Mouse (Mus musculus): ENCODE data around the gene Stat5b. TPM values are rescaled to one million over a fixed set of nuclear protein-coding genes. Genes with fewer than 3 reads are reported as not detected.

Stat5b gene
- polyA plus RNA-seq, 1 experiment from 2014 or later = 26.8 TPM

GRCm38 (mm10) chr11:100853018-100853417, 2.5 kb upstream of the Stat5b start:
- POLR2A ChIA-PET = interaction anchor here (1.2 kb wide), 1 partner anchor 10 kb away, joined by 3 read pairs; no protein-coding TSS in a partner anchor
- ATAC-seq = no peak
- DNase-seq (ENCODE audit: low read depth, low spot score) = no peak
- H3K27me3 ChIP-seq = no peaks in the 10 kb centered on the region
- no peak for TF ChIP-seq CTCF (IDR thresholded peaks at IDR 0.05)
- in situ Hi-C loops (cut with MboI; ENCODE audit: low pct_unique_long_range_greater_than_20kb) = no loop called here
- CTCF ChIA-PET = interaction anchor here (1.3 to 1.7 kb wide), 2 partner anchors 40 to 81 kb away, joined by 3 to 6 read pairs; no protein-coding TSS in a partner anchor

GRCm38 (mm10) chr11:100852088-100852487, 1.6 kb upstream of the Stat5b start:
- no peaks in the 10 kb centered on the region for H3K27me3 ChIP-seq
- ChIA-PET CTCF (interaction anchor here (1.3 to 1.7 kb wide), 3 partner anchors 39 to 80 kb away, joined by 3 to 6 read pairs (median 4); no protein-coding TSS in a partner anchor), POLR2A (no interaction called here)
- in situ Hi-C loops (cut with MboI; ENCODE audit: low pct_unique_long_range_greater_than_20kb) = no loop called here
- no peak for TF ChIP-seq CTCF (IDR thresholded peaks at IDR 0.05)
- DNase-seq (ENCODE audit: low read depth, low spot score) (no peak), ATAC-seq (no peak)

- in situ Hi-C loops (cut with MboI; ENCODE audit: low pct_unique_long_range_greater_than_20kb) = no loop called here
- POLR2A ChIA-PET = interaction anchor here (0.6 to 2.0 kb wide), 6 partner anchors 9 to 84 kb away, joined by 3 to 6 read pairs (median 3); no protein-coding TSS in a partner anchor
- H3K27me3 ChIP-seq = no peaks in the 10 kb centered on the region
- DNase-seq (ENCODE audit: low read depth, low spot score) = no peak
- CTCF ChIA-PET = interaction anchor here (1.7 kb wide), 1 partner anchor 79 kb away, joined by 6 read pairs; no protein-coding TSS in a partner anchor
- TF ChIP-seq CTCF (IDR thresholded peaks at IDR 0.05) = no peak
- peak; percentile 28 for ATAC-seq
Measured at GRCm38 (mm10) chr11:100850778-100851528, 429 bp upstream of the Stat5b start.

- H3K27me3 ChIP-seq = no peaks in the 10 kb centered on the region
- no peak for ATAC-seq
- in situ Hi-C loops (cut with MboI; ENCODE audit: low pct_unique_long_range_greater_than_20kb) = no loop called here
- POLR2A ChIA-PET = interaction anchor here (0.8 to 2.0 kb wide), 4 partner anchors 19 to 116 kb away, joined by 3 to 6 read pairs (median 3); no protein-coding TSS in a partner anchor
- CTCF ChIA-PET = no interaction called here
- no peak for DNase-seq (ENCODE audit: low read depth, low spot score)
- TF ChIP-seq CTCF (IDR thresholded peaks at IDR 0.05) = no peak
Measured at GRCm38 (mm10) chr11:100849456-100850037, 977 bp downstream of the Stat5b start.

GRCm38 (mm10) chr11:100848789-100849379, 1.6 kb downstream of the Stat5b start:
- DNase-seq (ENCODE audit: low read depth, low spot score) = no peak
- POLR2A ChIA-PET = interaction anchor here (0.6 kb wide), 1 partner anchor 70 kb away, joined by 5 read pairs; no protein-coding TSS in a partner anchor
- in situ Hi-C loops (cut with MboI; ENCODE audit: low pct_unique_long_range_greater_than_20kb) = no loop called here
- no peaks in the 10 kb centered on the region for H3K27me3 ChIP-seq
- CTCF ChIA-PET = no interaction called here
- TF ChIP-seq CTCF (IDR thresholded peaks at IDR 0.05) = no peak
- no peak for ATAC-seq

- no peaks in the 10 kb centered on the region for H3K27me3 ChIP-seq
- no peak for TF ChIP-seq CTCF (IDR thresholded peaks at IDR 0.05)
- ChIA-PET POLR2A (no interaction called here), CTCF (no interaction called here)
- DNase-seq (ENCODE audit: low read depth, low spot score) (no peak), ATAC-seq (no peak)
- in situ Hi-C loops (cut with MboI; ENCODE audit: low pct_unique_long_range_greater_than_20kb) = no loop called here
Measured at GRCm38 (mm10) chr11:100848080-100848479, 2.4 kb downstream of the Stat5b start.

GRCm38 (mm10) chr11:100847572-100847971, 3.0 kb downstream of the Stat5b start:
- TF ChIP-seq CTCF (IDR thresholded peaks at IDR 0.05) = no peak
- POLR2A ChIA-PET = no interaction called here
- CTCF ChIA-PET = no interaction called here

GRCm38 (mm10) chr11:100845793-100846192, 4.7 kb downstream of the Stat5b start:
- DNase-seq (ENCODE audit: low read depth, low spot score) = no peak
- no peak for ATAC-seq
- no peak for TF ChIP-seq CTCF (IDR thresholded peaks at IDR 0.05)
- in situ Hi-C loops (cut with MboI; ENCODE audit: low pct_unique_long_range_greater_than_20kb) = no loop called here
- ChIA-PET POLR2A (no interaction called here), CTCF (no interaction called here)
- no peaks in the 10 kb centered on the region for H3K27me3 ChIP-seq

More at GRCm38 (mm10) chr11:100847572-100847971, 3.0 kb downstream of the Stat5b start:
- DNase-seq (ENCODE audit: low read depth, low spot score) (no peak), ATAC-seq (no peak)
- in situ Hi-C loops (cut with MboI; ENCODE audit: low pct_unique_long_range_greater_than_20kb) = no loop called here
- H3K27me3 ChIP-seq = no peaks in the 10 kb centered on the region

GRCm38 (mm10) chr11:100844121-100844520, 6.4 kb downstream of the Stat5b start:
- CTCF ChIA-PET = interaction anchor here (1.8 kb wide), 1 partner anchor 11 kb away, joined by 7 read pairs; no protein-coding TSS in a partner anchor
- ATAC-seq (no peak), DNase-seq (ENCODE audit: low read depth, low spot score) (no peak)
- in situ Hi-C loops (cut with MboI; ENCODE audit: low pct_unique_long_range_greater_than_20kb) = no loop called here
- TF ChIP-seq CTCF (IDR thresholded peaks at IDR 0.05) = no peak
- POLR2A ChIA-PET = no interaction called here
- H3K27me3 ChIP-seq = no peaks in the 10 kb centered on the region

GRCm38 (mm10) chr11:100843070-100843669, 7.4 kb downstream of the Stat5b start:
- no peak for ATAC-seq
- no peaks in the 10 kb centered on the region for H3K27me3 ChIP-seq
- DNase-seq (ENCODE audit: low read depth, low spot score) = no peak
- ChIA-PET POLR2A (interaction anchor here (0.8 kb wide), 1 partner anchor 10 kb away, joined by 3 read pairs; no protein-coding TSS in a partner anchor), CTCF (interaction anchor here (0.8 to 2.2 kb wide), 3 partner anchors 12 to 115 kb away, joined by 3 to 5 read pairs (median 3); no protein-coding TSS in a partner anchor)
- in situ Hi-C loops (cut with MboI; ENCODE audit: low pct_unique_long_range_greater_than_20kb) = no loop called here
- TF ChIP-seq CTCF (IDR thresholded peaks at IDR 0.05) = no peak
